Mouse (Mus musculus) limb, embryonic 12.5 days (tissue): ENCODE data around the gene Zfp804b. TPM values are rescaled to one million over a fixed set of nuclear protein-coding genes. Genes with fewer than 3 reads are reported as not detected.
A peak's percentile ranks its signal among the peaks of the same experiment; 100 is the strongest.
"Not testable (repeated sequence)": the region's sequence is repeated elsewhere in the genome, so short reads cannot be mapped to it uniquely, and the experiment has no call there.

Source experiments
- ATAC-seq: fragments of 200-750 bp; cut with Nextera tagmentation; 2 replicates; pipeline ENCODE4 v1.8.0; 2017; ENCODE audit warnings: low read depth, moderate TSS enrichment; ENCODE audit not compliant: insufficient number of reproducible peaks, insufficient read depth, low FRiP score, low TSS enrichment
- H3K27ac ChIP-seq: fragments of 300-500 bp; sonication (generic); 2 replicates; pipeline ENCODE4 v1.5.1; 2016; ENCODE audit warnings: mild to moderate bottlenecking, moderate library complexity
- H3K27me3 ChIP-seq: fragments of 300-500 bp; sonication (generic); 2 replicates; pipeline ENCODE4 v1.6.1; 2016; ENCODE audit warnings: mild to moderate bottlenecking, moderate library complexity
- H3K36me3 ChIP-seq: fragments of 300-500 bp; sonication (generic); 2 replicates; pipeline ENCODE4 v1.6.1; 2016; ENCODE audit warnings: mild to moderate bottlenecking, moderate library complexity
- H3K4me1 ChIP-seq: fragments of 300-500 bp; sonication (generic); replicated peaks from 2 replicates; pipeline ENCODE4 v1.6.1; 2016
- H3K4me2 ChIP-seq: fragments of 300-500 bp; sonication (generic); 2 replicates; pipeline ENCODE4 v1.6.1; 2016; ENCODE audit warnings: mild to moderate bottlenecking, moderate library complexity
- H3K4me3 ChIP-seq: fragments of 300-500 bp; sonication (generic); replicated peaks from 2 replicates; pipeline ENCODE4 v1.5.1; 2016; ENCODE audit warnings: mild to moderate bottlenecking
- H3K9ac ChIP-seq: fragments of 300-500 bp; sonication (generic); replicated peaks from 2 replicates; pipeline ENCODE4 v1.6.1; 2016; ENCODE audit warnings: mild to moderate bottlenecking, moderate library complexity
- H3K9me3 ChIP-seq: fragments of 300-500 bp; sonication (generic); 2 replicates; pipeline ENCODE4 v1.6.1; 2016; ENCODE audit warnings: mild to moderate bottlenecking, moderate library complexity
- WGBS: fragments of 180-500 bp; shearing (Covaris S2); methylation state at CpG from one replicate; pipeline ENCODE4 v1.1.7; 2016; 5-methylcytosine and 5-hydroxymethylcytosine counted together
- polyA plus RNA-seq: library from polyadenylated mRNA; unstranded; fragments of >200 nt; fragmentation: Nextera tagmentation; extraction: Ambion mirVana; gene quantifications from 2 replicates; pipeline ENCODE4 v1.2.1, GENCODE M21; 2016

Zfp804b gene
- 0.15 and 0.19 TPM in 2 replicates for polyA plus RNA-seq

GRCm38 (mm10) chr5:7344145-7345010 lies at the start of gene Zfp804b:
Gene Zfp804b (minus strand): TSS chr5:7344756.
- Histone ChIP-seq H3K9me3 (no peaks in the 10 kb centered on the region), H3K4me3 (peak within 1 kb of the TSS; percentile 53), H3K36me3 (no peaks in the 10 kb centered on the region), H3K9ac (peak within 1 kb of the TSS; percentile 53), H3K4me1 (0 out of 2 replicates have a peak, but pooled peaks cover 4% of the 10 kb centered on the region), H3K27me3 (peaks cover 6% of the 10 kb centered on the region), H3K27ac (no peak within 1 kb of the TSS), H3K4me2 (peak within 1 kb of the TSS; percentile 93)
- under 1% methylated on average over 50 of the region's 50 CpGs for WGBS
- peak; percentile 89 for ATAC-seq

GRCm38 (mm10) chr5:7364616-7365015 lies 20.1 kb upstream of the Zfp804b start:
- 94% methylated on average over 1 of the region's 1 CpGs for WGBS
- H3K36me3 ChIP-seq, H3K4me3 ChIP-seq: not testable (repeated sequence)

GRCm38 (mm10) chr5:7345011-7345389 lies 444 bp upstream of the Zfp804b start:
- Histone ChIP-seq H3K9ac (peak overlapping the region; percentile 53; the same call in 1 of the 2 replicates), H3K27me3 (peaks cover 6% of the 10 kb centered on the region), H3K4me1 (0 out of 2 replicates have a peak, but pooled peaks cover 4% of the 10 kb centered on the region), H3K9me3 (no peaks in the 10 kb centered on the region), H3K4me3 (peak overlapping the region; percentile 53), H3K36me3 (no peaks in the 10 kb centered on the region), H3K27ac (no peak overlapping the region), H3K4me2 (peak overlapping the region; percentile 93)
- ATAC-seq, result peak; percentile 67; the same call in 1 of the 2 replicates
- WGBS, result 0% methylated on average over 11 of the region's 11 CpGs

More at GRCm38 (mm10) chr5:7364616-7365015, 20.1 kb upstream of the Zfp804b start:
- not testable (repeated sequence) for H3K4me2 ChIP-seq, H3K27ac ChIP-seq, ATAC-seq, H3K9ac ChIP-seq, H3K27me3 ChIP-seq, H3K9me3 ChIP-seq, H3K4me1 ChIP-seq

GRCm38 (mm10) chr5:7325594-7325993 lies 19.0 kb downstream of the Zfp804b start:
- Histone ChIP-seq H3K4me2 (no peak overlapping the region), H3K36me3 (no peaks in the 10 kb centered on the region), H3K27ac (no peak overlapping the region), H3K27me3 (no peaks in the 10 kb centered on the region), H3K4me1 (no peaks in the 10 kb centered on the region), H3K9ac (no peak overlapping the region), H3K9me3 (no peaks in the 10 kb centered on the region), H3K4me3 (no peak overlapping the region)
- WGBS, result 70% methylated on average over 4 of the region's 4 CpGs
- no peak for ATAC-seq

- H3K36me3 ChIP-seq, result no peaks in the 10 kb centered on the region
- H3K4me3 ChIP-seq, result no peak within 1 kb of the TSS
- 85% methylated on average over 1 of the region's 1 CpGs for WGBS
- no peak within 1 kb of the TSS for H3K27ac ChIP-seq
- H3K27me3 ChIP-seq, result no peaks in the 10 kb centered on the region
- no peaks in the 10 kb centered on the region for H3K9me3 ChIP-seq
- no peak within 1 kb of the TSS for H3K9ac ChIP-seq
- H3K4me2 ChIP-seq, result no peak within 1 kb of the TSS
- no peaks in the 10 kb centered on the region for H3K4me1 ChIP-seq
- ATAC-seq, result no peak
Observed at GRCm38 (mm10) chr5:7303819-7304218, 40.7 kb downstream of the Zfp804b start, which contains the start of gene Tex47. Gene Tex47 (plus strand): TSS chr5:7304119.

- H3K9ac ChIP-seq, result no peak overlapping the region
- H3K4me3 ChIP-seq, result no peak overlapping the region
- no peak overlapping the region for H3K27ac ChIP-seq
- WGBS, result 88% methylated on average over 1 of the region's 1 CpGs
- H3K9me3 ChIP-seq, result no peaks in the 10 kb centered on the region
- no peak for ATAC-seq
- H3K36me3 ChIP-seq, result no peaks in the 10 kb centered on the region
- no peaks in the 10 kb centered on the region for H3K27me3 ChIP-seq
- H3K4me1 ChIP-seq, result no peaks in the 10 kb centered on the region
- H3K4me2 ChIP-seq, result no peak overlapping the region
Observed at GRCm38 (mm10) chr5:7302969-7303368, 41.6 kb downstream of the Zfp804b start.

- H3K27me3 ChIP-seq, result no peaks in the 10 kb centered on the region
- no peak overlapping the region for H3K4me3 ChIP-seq
- no peak overlapping the region for H3K4me2 ChIP-seq
- H3K4me1 ChIP-seq, result no peaks in the 10 kb centered on the region
- WGBS, result 93% methylated on average over 1 of the region's 1 CpGs
- H3K9me3 ChIP-seq, result no peaks in the 10 kb centered on the region
- no peaks in the 10 kb centered on the region for H3K36me3 ChIP-seq
- no peak overlapping the region for H3K9ac ChIP-seq
- H3K27ac ChIP-seq, result no peak overlapping the region
- no peak for ATAC-seq
Observed at GRCm38 (mm10) chr5:7284336-7284735, 60.2 kb downstream of the Zfp804b start.

GRCm38 (mm10) chr5:7276659-7277455 lies 67.7 kb downstream of the Zfp804b start:
- Histone ChIP-seq H3K27me3 (no peaks in the 10 kb centered on the region), H3K9ac (no peak overlapping the region), H3K4me2 (no peak overlapping the region), H3K4me1 (no peaks in the 10 kb centered on the region), H3K4me3 (no peak overlapping the region), H3K9me3 (no peaks in the 10 kb centered on the region), H3K27ac (no peak overlapping the region), H3K36me3 (no peaks in the 10 kb centered on the region)
- WGBS, result 86% methylated on average over 7 of the region's 7 CpGs
- no peak for ATAC-seq

- ATAC-seq, result no peak
- Histone ChIP-seq H3K27me3 (no peaks in the 10 kb centered on the region), H3K9me3 (no peaks in the 10 kb centered on the region), H3K9ac (no peak overlapping the region), H3K27ac (no peak overlapping the region), H3K4me3 (no peak overlapping the region), H3K4me2 (no peak overlapping the region), H3K36me3 (no peaks in the 10 kb centered on the region), H3K4me1 (no peaks in the 10 kb centered on the region)
- WGBS, result 93% methylated on average over 9 of the region's 9 CpGs
Observed at GRCm38 (mm10) chr5:7177589-7177988, 167.0 kb downstream of the Zfp804b start.

GRCm38 (mm10) chr5:7139658-7140057 lies 204.9 kb downstream of the Zfp804b start:
- no peak overlapping the region for H3K4me2 ChIP-seq
- H3K9ac ChIP-seq, result no peak overlapping the region
- no peak overlapping the region for H3K27ac ChIP-seq
- H3K4me3 ChIP-seq, result no peak overlapping the region
- WGBS, result 82% methylated on average over 3 of the region's 3 CpGs
- no peaks in the 10 kb centered on the region for H3K36me3 ChIP-seq
- no peaks in the 10 kb centered on the region for H3K27me3 ChIP-seq
- ATAC-seq, result no peak
- no peaks in the 10 kb centered on the region for H3K9me3 ChIP-seq
- no peaks in the 10 kb centered on the region for H3K4me1 ChIP-seq

- no peak for ATAC-seq
- 36% methylated on average over 2 of the region's 2 CpGs for WGBS
- H3K36me3 ChIP-seq, result no peaks in the 10 kb centered on the region
Observed at GRCm38 (mm10) chr5:7102387-7102786, 242.2 kb downstream of the Zfp804b start.

More at GRCm38 (mm10) chr5:7102387-7102786, 242.2 kb downstream of the Zfp804b start:
- Histone ChIP-seq H3K27me3 (no peaks in the 10 kb centered on the region), H3K4me2 (no peak overlapping the region), H3K9ac (no peak overlapping the region), H3K4me1 (no peaks in the 10 kb centered on the region), H3K4me3 (no peak overlapping the region), H3K9me3 (no peaks in the 10 kb centered on the region), H3K27ac (no peak overlapping the region)
